Mouse (Mus musculus) thymus, postnatal 10 days (tissue): ENCODE measurements around the gene E030025P04Rik.

Source experiments
- DNase-seq, 2 experiments: peaks; one replicate each; pipeline ENCODE4 v3.0.0; 2021; ENCODE audit warnings: low spot score in 2 of 2

The E030025P04Rik gene

GRCm38 (mm10) chr11:109144236-109144635 lies at the start of gene E030025P04Rik:
TSS of gene E030025P04Rik (minus strand) at chr11:109144369.
- no peak for DNase-seq

DNA sequence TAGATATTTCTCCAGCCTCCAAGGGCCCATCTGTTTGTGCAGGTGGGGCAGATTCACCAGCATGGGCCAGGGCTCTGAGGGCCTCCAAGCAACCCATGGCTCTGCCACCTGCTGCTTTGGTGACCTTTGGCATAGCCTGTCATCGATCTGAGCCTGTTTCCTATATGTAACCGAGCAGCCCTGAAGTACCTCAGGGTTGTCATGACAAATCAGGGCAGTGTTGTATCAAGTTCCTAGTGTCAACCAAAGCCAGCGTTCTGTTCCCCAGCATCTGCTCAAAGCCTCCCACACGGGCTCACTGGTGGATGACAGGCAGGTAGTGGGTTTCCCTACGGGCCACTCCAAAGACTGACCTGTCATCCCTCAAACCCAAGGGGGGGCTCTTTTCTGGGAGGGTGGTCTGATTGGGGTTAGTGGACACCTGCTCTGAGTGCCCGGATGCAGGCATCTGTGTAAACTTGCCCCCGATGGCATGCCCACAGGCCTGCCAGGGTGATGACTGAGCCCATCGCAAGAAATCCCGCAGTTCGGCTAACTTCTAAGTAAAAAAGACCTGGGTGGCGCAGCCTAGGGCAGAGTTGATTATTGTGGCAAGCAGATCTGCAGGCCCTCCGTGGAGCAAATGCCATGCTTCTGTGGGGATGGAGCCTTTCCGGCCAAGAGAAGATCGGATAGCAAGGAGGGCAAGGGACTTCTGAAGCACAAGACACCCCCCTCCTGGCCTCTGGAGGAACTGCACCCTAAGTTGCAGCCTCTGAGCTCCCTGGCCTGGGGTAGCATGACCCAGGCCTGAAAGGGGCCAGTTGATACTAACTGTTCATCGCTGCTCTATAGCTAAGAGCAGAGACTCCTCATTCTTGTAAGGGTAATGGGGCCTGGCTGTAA lies 48.7 kb upstream of the E030025P04Rik start:
- DNase-seq, result peak; percentile 19 to 69

GRCm38 (mm10) chr11:109188235-109188634 lies 44.1 kb upstream of the E030025P04Rik start:
- no peak for DNase-seq

DNA sequence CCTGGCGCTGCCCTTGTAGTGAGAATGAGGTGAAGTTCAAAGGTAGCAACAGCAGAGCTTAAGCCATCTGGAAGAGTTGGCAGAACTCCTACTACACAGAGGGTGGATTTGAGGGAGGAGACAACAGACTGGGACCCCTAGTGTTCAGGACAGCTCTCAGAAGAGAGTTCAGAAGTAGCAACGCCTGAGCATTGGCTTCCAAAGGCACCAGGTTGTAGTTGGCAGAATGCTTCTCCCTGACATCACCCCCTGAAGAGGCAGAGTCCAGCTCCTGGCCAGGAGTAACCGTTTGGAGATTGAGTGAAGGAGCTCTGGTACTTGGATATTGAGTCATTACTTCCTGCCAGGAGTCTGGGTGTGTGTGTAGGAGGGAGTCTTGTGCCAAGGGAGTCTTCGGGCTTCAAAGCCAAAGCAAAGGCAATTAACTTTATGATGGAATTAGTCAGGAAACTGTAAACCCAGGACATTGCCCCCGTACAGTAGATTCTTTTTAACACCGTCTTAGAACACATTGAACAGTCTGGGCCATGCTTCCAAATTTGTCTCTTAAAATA lies 43.5 kb upstream of the E030025P04Rik start:
- DNase-seq, result no peak

DNA sequence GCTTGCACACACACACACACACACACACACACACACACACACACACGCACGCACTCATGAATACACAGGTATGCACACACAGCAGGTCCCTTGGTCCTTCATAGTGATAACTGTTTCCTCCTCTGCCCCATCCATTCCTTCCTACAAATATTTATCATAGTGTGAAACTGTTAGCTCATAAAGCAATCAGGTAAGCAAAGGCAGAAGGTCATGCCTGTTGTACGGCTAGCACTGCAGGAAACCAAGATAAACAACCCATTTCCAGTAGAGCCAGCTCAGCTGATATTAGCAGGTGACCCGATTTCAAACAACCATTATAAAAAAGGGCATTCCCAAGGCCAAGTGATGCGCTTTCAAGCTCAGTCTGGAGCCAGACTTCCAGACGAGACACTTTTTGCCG lies 36.9 kb upstream of the E030025P04Rik start:
- no peak for DNase-seq

- DNase-seq, result no peak
Observed at GRCm38 (mm10) chr11:109180290-109180689, 36.1 kb upstream of the E030025P04Rik start.

DNA sequence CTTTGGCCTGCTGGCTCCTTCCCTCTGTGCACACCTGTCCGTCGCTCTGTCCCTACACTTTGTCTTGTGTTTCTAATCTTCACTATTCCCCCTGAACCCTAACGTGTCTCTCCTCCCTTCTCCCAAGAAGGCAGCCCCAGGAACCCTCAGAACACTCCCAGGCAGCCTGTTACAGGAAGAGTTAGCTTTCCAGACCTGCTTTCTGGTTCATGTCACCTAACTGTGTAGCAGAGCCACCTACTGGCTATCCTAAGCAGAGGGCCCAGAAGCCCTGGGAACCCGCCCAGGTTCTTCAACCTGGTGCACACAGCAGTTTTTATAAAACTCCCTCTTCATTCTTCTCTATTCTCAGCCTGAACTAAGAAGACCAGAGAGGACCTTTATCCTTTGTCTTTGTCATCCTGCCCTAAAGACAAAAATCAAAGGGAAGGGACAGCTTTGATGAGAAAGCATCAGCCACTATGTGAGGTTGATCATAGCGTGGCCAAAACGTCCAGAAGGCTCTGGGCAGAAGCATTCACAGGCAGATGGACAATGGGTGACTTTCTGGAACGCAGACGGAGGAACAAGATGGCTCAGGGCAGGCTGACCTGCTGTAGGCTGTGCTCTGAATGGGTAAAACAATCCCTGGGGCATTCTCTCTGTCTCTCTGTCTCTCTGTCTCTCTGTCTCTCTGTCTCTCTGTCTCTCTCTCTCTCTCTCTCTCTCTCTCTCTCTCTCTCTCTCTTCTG lies 34.8 kb upstream of the E030025P04Rik start:
- DNase-seq, result peak in 1 of 2 experiments; percentile 8

- no peak for DNase-seq
Observed at GRCm38 (mm10) chr11:109175376-109175969, 31.3 kb upstream of the E030025P04Rik start.

DNA sequence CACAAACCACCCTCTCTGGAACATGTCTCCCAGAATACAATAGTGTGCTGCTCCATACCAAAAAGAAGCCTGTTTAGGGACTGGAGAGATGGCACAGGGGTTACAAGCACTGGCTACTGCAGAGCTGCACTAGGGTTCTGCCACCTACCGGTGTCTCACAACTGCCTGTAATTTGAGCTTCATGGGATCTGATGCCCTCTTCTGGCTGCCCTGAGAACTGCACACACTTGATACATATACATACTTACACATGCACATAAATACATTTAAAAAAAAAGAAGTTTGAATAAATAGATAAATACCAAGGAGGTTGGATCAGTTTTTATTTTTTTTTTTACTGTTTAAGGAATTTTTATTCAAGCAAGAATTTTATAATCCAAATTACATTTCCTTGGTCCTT lies 28.1 kb upstream of the E030025P04Rik start:
- DNase-seq, result no peak

DNA sequence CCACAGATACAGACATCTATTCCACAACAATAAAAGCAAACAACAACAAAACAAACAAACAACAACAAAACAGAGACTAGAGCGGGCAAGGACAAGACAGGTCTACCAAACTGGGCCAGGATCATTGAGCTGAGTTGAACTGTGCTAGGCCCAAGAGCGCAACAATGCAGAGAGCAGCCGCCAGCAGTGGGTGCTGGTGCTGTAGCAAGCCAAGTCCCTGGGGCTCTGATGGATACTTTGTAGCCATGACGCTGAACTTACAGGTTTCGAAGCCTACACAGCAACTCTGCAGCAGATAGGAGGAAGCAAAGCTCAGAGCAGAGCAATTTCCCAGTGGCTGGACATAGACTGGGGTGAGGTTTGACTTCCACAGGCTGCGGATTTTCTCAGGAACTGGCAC lies 26.6 kb upstream of the E030025P04Rik start:
- DNase-seq, result no peak

DNA sequence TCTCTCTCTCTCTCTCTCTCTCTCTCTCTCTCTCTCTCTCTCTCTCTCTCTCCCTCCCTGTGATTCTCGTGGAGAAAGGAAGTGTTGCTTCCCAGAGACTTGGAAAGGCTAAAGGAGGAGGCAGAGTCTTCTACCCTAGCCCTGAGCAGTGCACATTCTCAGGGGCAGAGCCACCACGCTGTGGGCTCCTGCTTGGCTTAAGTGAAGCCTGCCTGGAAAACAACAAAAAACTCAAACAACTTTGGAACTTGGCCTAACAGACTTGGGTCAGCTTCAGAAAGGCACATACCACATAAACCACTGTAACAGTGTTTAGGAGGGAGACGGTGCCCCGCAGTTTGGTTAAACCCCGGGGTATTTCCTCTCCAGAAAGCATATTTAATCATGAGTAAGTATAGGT lies 13.5 kb upstream of the E030025P04Rik start:
- DNase-seq, result no peak

GRCm38 (mm10) chr11:109144890-109145341 lies 747 bp upstream of the E030025P04Rik start:
- DNase-seq, result no peak

DNA sequence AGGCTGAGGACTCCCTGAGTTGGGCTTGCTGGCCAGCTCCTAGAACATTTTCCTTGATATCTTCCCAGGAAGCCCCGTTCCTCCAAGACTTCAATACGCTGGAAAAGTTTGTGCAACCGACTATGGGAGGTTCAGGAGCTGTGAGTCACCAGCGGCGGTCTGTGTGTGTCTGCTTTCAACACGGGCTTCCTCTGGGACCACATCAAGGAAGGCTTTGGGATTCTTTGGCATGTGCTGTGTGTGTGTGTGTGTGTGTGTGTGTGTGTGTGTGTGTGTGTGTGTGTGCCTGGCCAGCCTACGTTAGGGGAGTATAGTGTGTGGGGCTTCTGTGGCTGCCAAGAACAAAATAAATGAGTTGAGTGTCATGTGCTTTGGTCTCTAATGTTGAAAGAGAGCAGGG lies 17.7 kb downstream of the E030025P04Rik start:
- DNase-seq, result no peak

GRCm38 (mm10) chr11:109125451-109125850 lies 18.7 kb downstream of the E030025P04Rik start:
- DNase-seq, result no peak

DNA sequence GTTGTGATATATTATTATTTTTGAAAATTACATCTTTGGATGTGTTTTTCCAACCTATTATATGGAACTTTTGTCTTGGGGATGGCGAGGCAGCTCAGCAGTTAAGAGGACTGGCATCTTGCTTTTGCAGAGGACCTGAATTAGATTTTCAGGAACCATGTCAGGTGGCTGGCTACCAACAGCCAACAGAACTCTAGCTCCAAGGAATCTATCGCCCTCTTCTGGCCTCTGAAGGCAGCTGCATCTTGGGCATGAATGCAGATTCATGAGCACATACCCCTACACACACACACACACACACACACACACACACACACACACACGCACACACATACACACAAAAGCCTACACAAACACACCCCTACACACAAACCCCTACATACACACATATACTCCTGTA lies 19.9 kb downstream of the E030025P04Rik start:
- no peak for DNase-seq

- no peak for DNase-seq
Observed at GRCm38 (mm10) chr11:109109826-109110346, 34.3 kb downstream of the E030025P04Rik start.

- no peak for DNase-seq
Observed at GRCm38 (mm10) chr11:109109056-109109455, 35.1 kb downstream of the E030025P04Rik start.

- no peak for DNase-seq
Observed at GRCm38 (mm10) chr11:109107518-109108205, 36.5 kb downstream of the E030025P04Rik start.

GRCm38 (mm10) chr11:109106751-109107150 lies 37.4 kb downstream of the E030025P04Rik start:
- DNase-seq, result no peak

GRCm38 (mm10) chr11:109106181-109106580 lies 38.0 kb downstream of the E030025P04Rik start:
- peak; percentile 32 to 43 for DNase-seq

GRCm38 (mm10) chr11:109103386-109103785 lies 40.8 kb downstream of the E030025P04Rik start:
- DNase-seq, result no peak
